Mouse (Mus musculus) mesoderm, embryonic 11.5 days (tissue): Measurements from ENCODE around the gene Ndrg2.

ENCODE experiments used
- DNase-seq: peaks from one replicate; pipeline ENCODE4 v3.0.0-alpha.2; 2012; ENCODE audit warnings: low read depth, low spot score

Ndrg2 gene

DNA sequence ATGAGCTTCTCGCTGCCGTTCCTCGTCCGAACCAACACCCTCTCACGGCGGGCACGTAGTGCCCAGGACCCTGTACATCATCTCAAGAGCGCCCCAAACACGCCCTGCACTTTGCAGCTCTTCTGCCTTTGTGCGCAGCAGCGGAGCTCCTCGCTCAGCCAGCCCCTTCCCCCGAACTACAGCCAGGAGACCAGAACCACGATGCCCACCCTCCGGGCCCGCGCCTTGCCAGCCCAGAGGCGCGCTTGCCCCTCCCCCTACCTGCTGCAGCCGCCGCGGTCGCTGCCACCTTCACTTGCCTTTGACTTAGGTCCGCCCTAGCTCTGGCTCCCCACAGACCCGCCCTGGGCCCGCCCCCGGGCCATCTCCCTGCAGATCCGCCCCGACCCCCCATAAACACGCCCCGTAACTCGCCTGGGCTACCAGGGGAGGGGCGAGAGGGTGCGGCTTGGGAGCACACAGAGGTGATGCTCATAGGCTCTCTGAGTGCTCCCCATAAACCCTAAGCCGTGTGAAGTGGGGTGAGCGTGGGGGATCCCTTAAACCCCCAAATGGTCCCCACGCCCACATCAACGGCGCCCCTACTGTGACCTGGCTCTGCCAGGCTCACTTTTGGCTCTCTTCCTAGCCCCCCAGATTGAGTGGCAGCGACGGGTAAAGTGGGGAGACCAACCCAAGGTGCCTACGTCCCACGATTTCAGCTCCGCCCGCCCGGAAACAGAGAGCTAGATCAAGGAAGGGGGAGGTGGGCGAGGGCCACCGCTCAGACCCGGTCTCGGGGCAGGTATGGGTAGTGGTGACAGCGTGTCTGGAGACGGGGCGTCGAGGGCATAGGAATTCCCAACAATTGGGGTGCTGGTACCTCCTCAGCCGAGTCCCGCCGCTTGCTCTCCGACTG, 647 bp downstream of the Ndrg2 start:
- peak; percentile 62 for DNase-seq

DNA sequence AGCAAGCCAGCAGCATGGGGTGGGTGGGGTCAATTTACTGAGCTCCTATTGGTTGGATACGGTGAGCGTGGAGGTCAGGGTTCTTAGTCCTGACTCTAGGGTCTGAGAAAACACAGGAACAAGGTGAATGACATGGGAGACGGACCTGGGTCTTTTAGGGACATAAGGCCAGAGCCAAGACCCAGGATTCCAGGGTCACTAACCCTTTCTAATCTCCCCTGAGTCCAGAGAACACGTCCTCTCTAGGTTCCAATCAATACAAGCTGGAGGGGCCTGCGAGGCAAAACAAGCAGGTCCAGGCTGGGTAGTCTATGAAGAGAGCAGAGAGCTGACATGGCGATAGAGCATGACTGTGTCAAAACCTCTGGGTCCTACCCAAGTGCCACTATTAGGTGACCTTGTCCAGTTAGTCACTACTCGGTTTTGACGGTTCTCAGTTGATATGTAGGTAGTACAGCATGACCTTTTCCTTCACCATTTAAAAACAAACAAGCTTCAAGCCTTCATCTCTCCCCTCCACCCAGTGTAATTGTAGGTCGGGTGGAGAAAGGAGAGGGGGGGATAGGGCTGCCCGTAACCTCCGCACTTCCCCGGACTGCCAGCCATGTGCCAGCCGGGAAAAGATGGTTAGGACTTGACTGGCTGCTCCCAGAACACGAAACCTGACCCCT, 1.4 kb downstream of the Ndrg2 start:
- no peak for DNase-seq

DNA sequence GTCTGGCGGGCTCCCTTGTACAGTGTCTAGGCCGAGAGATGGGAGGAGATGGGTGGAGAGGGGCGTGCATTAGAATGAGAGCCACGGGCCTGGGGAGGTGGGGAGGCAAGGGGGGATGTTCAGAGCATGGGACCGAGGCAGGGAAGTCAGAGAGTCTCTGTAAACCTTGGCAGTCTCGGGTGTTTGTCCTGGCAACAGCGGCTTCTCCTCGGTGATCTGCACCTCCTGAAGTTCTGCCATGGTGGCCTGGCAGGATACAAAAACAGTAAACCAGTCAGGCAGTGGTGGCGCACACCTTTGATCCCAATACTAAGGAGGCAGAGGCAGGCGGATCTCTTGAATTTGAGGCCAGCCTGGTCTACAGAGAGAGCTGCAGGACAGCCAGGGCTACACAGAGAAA, 2.7 kb downstream of the Ndrg2 start:
- no peak for DNase-seq

DNA sequence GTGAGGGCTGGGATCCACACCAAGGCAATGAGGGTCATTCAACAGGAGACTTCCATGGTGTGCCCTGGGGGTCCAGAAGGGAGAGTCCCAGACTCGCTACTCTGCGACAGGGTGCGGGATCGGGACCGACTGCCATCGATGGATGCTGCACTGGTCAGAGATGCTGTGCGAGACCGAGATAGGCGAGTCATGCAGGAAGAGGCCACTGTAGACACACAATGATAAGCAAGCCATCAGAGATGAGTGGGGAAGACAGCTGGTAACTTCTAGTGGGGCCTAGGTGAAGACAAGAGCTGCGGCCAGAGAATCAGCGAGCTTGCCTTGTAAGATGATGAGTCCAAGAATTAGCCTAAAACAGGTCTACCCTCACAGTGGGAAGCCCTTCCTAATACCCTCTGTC, 7.9 kb downstream of the Ndrg2 start:
- DNase-seq: no peak

DNA sequence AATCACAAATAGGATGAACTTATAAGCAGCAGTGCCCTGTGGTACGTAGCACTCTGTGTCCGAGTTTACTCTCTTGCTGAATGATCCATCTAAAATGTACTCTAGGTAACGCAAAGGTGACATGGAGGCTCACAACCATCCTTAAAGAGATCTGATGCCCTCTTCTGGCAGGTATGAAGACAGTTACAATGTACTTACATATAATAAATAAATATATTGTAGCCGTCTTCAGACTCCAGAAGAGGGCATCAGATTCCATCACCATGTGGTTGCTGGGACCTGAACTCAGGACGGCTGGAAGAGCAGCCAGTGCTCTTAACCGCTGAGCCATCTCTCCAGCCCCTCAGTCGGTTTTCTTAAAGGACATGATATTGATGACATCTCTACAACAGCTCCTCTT, 9.3 kb downstream of the Ndrg2 start:
- DNase-seq: no peak

- DNase-seq: no peak
Observed at GRCm38 (mm10) chr14:51903782-51904181, 10.2 kb downstream of the Ndrg2 start.

DNA sequence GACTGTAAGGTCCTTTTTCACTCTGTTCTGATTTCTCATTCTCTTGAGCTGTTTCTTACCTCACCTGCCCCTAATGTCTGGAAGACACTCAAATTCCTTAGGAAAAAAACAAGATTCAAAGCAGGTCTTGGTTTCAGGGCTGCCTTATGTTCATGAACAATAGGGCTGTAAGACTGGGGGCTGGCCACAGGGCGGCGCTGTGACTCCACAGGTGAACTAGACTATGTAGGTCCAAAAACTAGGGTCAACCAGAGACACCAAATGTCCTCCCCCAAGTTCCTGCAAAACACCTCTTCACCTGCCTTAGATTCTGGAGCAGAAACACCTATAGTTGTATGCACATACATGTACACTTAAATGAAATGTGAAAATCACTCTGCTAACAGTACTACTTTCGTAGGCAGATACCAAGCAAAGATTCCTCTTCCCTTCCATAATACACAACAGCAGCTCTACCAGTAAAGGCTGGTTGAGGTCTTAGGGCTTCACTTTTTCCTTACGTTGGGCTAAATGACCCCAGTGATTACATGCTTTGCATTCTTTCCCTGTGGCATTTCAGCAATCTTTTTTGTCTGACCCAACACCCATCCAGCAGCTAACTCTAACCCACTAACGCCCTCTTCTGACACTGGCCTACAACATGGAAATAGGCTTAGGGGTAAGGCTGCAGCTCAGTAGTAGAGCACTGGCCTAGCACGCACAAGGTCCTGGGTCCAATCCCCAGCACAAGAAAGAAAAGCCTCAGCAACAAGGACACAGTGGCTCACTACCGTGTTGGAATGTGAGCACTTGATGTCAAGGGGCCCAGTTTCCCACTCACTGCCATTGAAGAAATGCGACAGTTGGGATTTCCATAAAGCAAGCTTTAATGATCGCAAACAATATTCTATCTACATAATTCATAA, 10.9 kb downstream of the Ndrg2 start:
- DNase-seq: peak; percentile 70

DNA sequence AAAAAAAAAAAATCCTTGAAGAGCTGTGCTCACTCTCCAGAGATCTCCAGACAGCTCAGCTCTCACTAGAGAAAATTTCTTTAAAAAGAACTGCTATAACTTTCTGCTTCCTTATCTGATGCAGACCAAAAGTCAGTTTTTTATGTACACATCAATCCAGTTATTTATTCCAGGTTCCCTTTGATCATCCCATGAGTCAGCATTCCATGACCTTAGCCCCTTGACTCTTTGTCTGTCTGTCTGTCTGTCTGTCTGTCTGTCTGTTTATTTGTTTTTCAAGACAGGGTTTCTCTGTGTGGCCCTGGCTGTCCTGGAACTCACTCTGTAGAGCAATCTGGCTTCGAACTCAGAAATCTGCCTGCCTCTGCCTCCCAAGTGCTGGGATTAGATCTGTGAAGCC, 14.6 kb downstream of the Ndrg2 start:
- DNase-seq: no peak

GRCm38 (mm10) chr14:51896539-51897170, 17.3 kb downstream of the Ndrg2 start:
- DNase-seq: no peak

DNA sequence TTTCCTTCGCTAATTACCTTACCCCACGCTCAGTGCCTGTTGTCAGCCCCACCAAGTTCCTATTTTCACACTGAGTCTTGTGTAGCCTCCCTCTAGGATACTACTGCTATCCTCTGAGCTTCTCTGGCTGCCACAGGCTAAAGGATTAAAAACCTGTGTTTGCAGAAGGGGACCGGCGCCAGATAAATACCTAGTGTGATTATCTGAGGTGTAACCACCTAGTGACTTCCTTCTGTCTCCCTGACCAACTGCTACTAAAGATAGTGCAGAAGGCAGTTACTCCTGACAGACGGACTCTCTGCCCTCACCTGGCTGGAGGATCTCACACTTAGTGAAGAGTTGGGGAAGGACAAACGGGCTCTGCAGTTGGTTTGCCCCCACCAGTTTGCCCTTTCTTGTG, 17.9 kb downstream of the Ndrg2 start:
- no peak for DNase-seq

DNA sequence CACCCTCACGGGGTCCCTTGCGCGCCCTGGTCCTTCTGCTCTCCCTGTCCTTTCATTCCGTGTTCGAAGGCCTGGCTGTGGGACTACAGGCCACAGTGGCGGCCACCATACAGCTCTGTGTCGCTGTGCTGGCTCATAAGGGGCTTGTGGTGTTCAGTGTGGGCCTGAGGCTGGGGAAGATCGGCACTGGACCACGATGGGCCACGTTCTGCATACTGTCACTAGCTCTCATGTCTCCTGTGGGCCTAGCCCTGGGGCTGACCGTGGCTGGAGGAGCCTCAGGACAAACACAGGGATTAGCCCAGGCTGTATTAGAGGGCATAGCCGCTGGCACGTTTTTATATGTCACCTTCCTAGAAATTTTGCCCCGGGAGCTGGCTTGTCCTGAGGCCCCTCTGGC, 18.9 kb downstream of the Ndrg2 start:
- DNase-seq: no peak

DNA sequence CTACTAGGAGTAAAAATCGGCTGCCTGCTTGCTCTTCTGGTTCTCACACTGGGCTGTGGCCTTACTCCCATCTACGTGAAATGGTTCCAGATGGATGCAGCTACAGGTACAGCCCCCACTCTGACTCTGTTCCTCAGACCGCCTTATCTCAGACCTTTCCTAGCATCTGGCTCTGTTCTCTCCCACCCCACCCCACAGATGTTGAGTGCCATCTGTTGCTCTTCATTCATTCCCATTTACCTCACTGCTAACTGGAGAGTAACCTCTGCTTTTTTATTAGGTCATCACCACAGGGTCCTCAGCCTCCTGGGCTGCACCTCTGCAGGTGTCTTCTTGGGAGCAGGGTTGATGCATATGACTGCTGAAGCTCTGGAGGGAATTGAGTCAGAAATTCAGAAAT, 20.1 kb downstream of the Ndrg2 start:
- DNase-seq: no peak

GRCm38 (mm10) chr14:51893094-51893794, 20.7 kb downstream of the Ndrg2 start:
- DNase-seq: no peak

DNA sequence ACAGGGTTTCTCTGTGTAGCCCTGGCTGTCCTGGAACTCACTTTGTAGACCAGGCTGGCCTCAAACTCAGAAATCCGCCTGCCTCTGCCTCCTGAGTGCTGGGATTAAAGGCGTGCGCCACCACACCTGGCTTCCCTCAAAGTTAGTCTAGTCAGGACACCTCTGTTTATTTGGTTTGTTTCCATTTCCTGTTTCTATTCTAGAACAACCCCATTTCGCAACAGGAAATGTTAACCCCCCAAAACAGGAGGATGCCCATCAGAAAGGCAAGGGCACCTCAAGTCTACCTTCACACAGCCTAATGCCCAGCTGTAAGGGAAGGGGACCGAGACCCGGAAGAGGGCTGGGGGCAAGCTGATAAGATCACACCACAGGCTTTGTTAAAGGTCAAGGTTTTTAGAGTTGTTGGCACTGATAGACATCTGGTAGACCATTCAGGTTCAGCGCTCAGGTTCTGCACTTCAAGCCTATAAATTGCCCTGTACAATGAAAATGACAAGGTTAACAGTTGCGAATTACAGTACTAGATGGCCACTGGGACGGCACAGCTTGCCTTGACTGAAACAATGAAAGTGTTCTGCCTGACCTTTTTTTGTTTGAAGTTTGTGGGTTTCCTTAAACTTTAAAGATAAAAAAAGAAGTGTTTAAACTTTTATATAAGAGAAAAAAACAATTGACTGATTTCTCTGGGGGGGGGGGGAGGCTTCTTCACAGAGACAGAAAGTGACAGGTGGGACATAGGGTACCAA, 21.6 kb downstream of the Ndrg2 start, which contains the start of gene Slc39a2:
TSS of gene Slc39a2 (plus strand) at position 699 of the 749 bp plus-strand sequence.
- no peak for DNase-seq

DNA sequence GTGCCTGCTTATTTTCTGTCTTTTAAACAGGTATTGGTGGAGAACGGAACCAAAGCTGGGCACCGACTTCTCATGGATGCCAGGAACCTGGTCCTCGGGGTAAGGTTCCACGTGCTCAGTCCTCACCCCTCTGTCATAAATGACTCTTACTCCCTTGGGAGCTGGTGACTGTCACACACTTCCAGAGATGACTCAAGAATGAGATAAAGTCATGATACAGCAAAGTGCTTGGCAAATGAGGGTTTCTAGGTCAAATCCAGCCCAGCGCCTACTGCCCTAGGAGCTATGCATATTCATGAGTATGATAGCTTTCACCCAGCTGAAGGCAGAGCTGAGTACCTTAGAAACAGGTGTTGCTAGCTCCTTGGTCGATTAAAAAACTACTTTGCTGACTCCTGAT, 24.1 kb downstream of the Ndrg2 start:
- no peak for DNase-seq

- no peak for DNase-seq
Observed at GRCm38 (mm10) chr14:51886051-51886450, 27.9 kb downstream of the Ndrg2 start.

GRCm38 (mm10) chr14:51884598-51885331, 29.2 kb downstream of the Ndrg2 start, which contains the start of gene Mettl17:
Gene Mettl17 (plus strand): TSS chr14:51884842.
- DNase-seq: peak; percentile 98

- peak; percentile 51 for DNase-seq
Observed at GRCm38 (mm10) chr14:51884031-51884544, 29.9 kb downstream of the Ndrg2 start.

GRCm38 (mm10) chr14:51883527-51884030, 30.4 kb downstream of the Ndrg2 start:
- DNase-seq: peak; percentile 85
